16 mouse cellular contexts compared by ENCODE assay signal in the genomic region with DNA sequence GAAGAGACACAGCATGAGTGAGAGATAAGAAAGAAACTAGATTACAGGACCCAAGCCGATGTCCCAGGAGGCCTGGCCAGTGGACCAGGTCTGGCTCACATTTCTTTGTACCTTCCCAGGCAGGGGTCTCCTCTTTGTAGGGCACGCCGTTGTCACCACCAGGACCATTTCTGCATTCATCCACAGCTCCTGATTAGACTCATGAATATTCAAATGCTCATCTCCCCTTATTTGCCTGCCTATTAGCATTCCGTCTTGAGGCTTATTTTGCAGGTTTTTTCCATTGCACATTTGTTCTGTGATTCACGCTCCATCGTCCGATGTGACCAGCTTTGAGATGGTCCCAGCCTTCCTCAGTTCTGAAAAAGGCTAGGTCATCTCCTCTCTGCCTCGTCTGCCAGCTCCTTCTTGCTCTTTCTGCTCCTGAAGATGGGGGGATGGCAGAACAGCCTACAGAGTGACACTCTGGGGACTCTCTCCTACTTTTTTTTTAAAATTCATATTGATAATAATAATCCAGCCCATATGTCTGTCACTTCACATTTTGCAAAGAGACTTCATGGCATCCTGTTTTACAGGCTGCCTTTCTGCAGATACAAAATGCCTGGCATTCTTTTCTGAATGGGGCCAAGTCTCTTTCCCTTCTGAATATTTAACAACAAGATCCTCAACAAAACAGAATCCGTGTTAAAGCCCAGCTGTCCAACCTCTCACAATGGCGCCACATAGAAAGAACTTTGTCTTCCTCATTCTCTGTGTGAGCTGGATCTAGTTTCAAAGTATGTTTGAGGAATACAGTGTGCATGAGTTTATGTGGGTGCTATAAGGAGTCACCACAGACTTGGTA.
DNase-seq lines count a peak whose midpoint lies in the region; ATAC-seq and TF ChIP-seq lines count a peak whose summit lies in the region.
"Had no signal": no experiment of that assay in that cellular context is flagged by ENCODE, and none has a peak within 500 bp of the region (broad histone marks: within the 10 kb centered on the region; RNA-seq: fewer than 3 reads in every experiment).

No protein-coding gene starts in this region.

- no peaks in the 10 kb centered on the region for H3K27me3 ChIP-seq in forebrain, embryonic 10.5 days (ENCODE audit: poor library complexity, severe bottlenecking)
- H3K27me3 ChIP-seq in hindbrain, embryonic 11.5 days (ENCODE audit: control insufficient read depth, insufficient read depth, low read length) = no peaks in the 10 kb centered on the region
- H3K27me3 ChIP-seq in midbrain, embryonic 14.5 days (ENCODE audit: control insufficient read depth, insufficient read depth, low read length) = no peaks in the 10 kb centered on the region
- no peaks in the 10 kb centered on the region for H3K27me3 ChIP-seq in kidney, adult 2 months (replicated peaks; ENCODE audit: control insufficient read depth, insufficient read depth, low read length)

- H3K4me1 ChIP-seq in forebrain, embryonic 10.5 days = peaks cover 14% of the 10 kb centered on the region
- H3K4me1 ChIP-seq in hindbrain, embryonic 11.5 days (replicated peaks; ENCODE audit: control insufficient read depth, insufficient read depth, low read length) = peaks cover 3% of the 10 kb centered on the region
- 0 out of 2 replicates have a peak, but pooled peaks cover 3% of the 10 kb centered on the region for H3K4me1 ChIP-seq in midbrain, embryonic 14.5 days (ENCODE audit: control insufficient read depth, insufficient read depth, low read length)
- H3K4me1 ChIP-seq in kidney, adult 2 months (ENCODE audit: control insufficient read depth, insufficient read depth, low read length) = no peaks in the 10 kb centered on the region

- no peak overlapping the region for H3K4me2 ChIP-seq in hindbrain, embryonic 11.5 days (replicated peaks; ENCODE audit: low read depth, low read length)
- peak overlapping the region; percentile 19 for H3K4me2 ChIP-seq in midbrain, embryonic 14.5 days (ENCODE audit: low read length)

- H3K9me3 ChIP-seq in forebrain, embryonic 10.5 days = no peaks in the 10 kb centered on the region
- no peaks in the 10 kb centered on the region for H3K9me3 ChIP-seq in hindbrain, embryonic 11.5 days (ENCODE audit: control insufficient read depth, low read length)
- no peaks in the 10 kb centered on the region for H3K9me3 ChIP-seq in midbrain, embryonic 14.5 days (ENCODE audit: control insufficient read depth, low read length)

- whole genome bisulfite sequencing in forebrain, embryonic 10.5 days = 87% methylated on average over 10 of the region's 10 CpGs
- WGBS in hindbrain, embryonic 11.5 days = 53% methylated on average over 10 of the region's 10 CpGs
- WGBS in midbrain, embryonic 14.5 days = 27% methylated on average over 10 of the region's 10 CpGs
- 78% methylated on average over 10 of the region's 10 CpGs for WGBS in kidney, adult 2 months

- H3K36me3 ChIP-seq in forebrain, embryonic 10.5 days (replicated peaks) = no peaks in the 10 kb centered on the region
- H3K36me3 ChIP-seq in hindbrain, embryonic 11.5 days (ENCODE audit: control insufficient read depth, insufficient read depth, low read length) = no peaks in the 10 kb centered on the region
- H3K36me3 ChIP-seq in midbrain, embryonic 14.5 days (ENCODE audit: control insufficient read depth, insufficient read depth, low read length) = no peaks in the 10 kb centered on the region
- H3K36me3 ChIP-seq in kidney, adult 2 months (ENCODE audit: control insufficient read depth, insufficient read depth, low read length) = no peaks in the 10 kb centered on the region

- no peak for TF ChIP-seq CTCF in kidney, adult 2 months (conservative IDR thresholded peaks at IDR 0.05; ENCODE audit: insufficient read depth, insufficient read length, low read depth, low read length)

- peak; percentile 12 to 46 for DNase-seq in layer of hippocampus, adult 18-20 months (ENCODE audit: low spot score in 2 of 2)
- no peak for DNase-seq in layer of hippocampus, adult 9-10 months (ENCODE audit: low spot score)
- no peak for DNase-seq in forebrain, embryonic 10.5 days (ENCODE audit: extremely low spot score, low spot score)
- no peak for DNase-seq in hindbrain, embryonic 11.5 days (ENCODE audit: low spot score)
- DNase-seq in midbrain, embryonic 14.5 days = peak; percentile 47
- no peak for DNase-seq in left cerebral cortex, adult 18-20 months (ENCODE audit: low spot score in 2 of 2)
- DNase-seq in kidney, adult 2 months = no peak
- DNase-seq: cerebellum, adult 11-12 months; cerebellum, postnatal 36 days; gastrocnemius, postnatal 14 days; kidney, postnatal 25 days; liver; lung, adult 18-20 months; thymus, adult 2 months had no signal

- no peak for TF ChIP-seq POLR2A in kidney, adult 2 months (IDR thresholded peaks at IDR 0.05; ENCODE audit: low read depth, low read length)

- peak overlapping the region; percentile 40; the same call in 1 of the 2 replicates for H3K27ac ChIP-seq in forebrain, embryonic 10.5 days
- no peak overlapping the region for H3K27ac ChIP-seq in hindbrain, embryonic 11.5 days (ENCODE audit: low read depth, low read length)
- H3K27ac ChIP-seq in midbrain, embryonic 14.5 days (replicated peaks; ENCODE audit: low read depth, low read length) = peak overlapping the region; percentile 62
- H3K27ac ChIP-seq in kidney, adult 2 months (ENCODE audit: insufficient read depth, low read depth, low read length) = no peak overlapping the region

- H3K9ac ChIP-seq in hindbrain, embryonic 11.5 days (ENCODE audit: low read depth, low read length) = no peak overlapping the region
- no peak overlapping the region for H3K9ac ChIP-seq in midbrain, embryonic 14.5 days (replicated peaks; ENCODE audit: low read length)

- no peak overlapping the region for H3K4me3 ChIP-seq in forebrain, embryonic 10.5 days
- no peak overlapping the region for H3K4me3 ChIP-seq in hindbrain, embryonic 11.5 days (ENCODE audit: low read depth, low read length)
- no peak overlapping the region for H3K4me3 ChIP-seq in midbrain, embryonic 14.5 days (replicated peaks; ENCODE audit: low read depth, low read length)
- H3K4me3 ChIP-seq in kidney, adult 2 months (ENCODE audit: insufficient read depth, low read depth, low read length) = no peak overlapping the region

- peak; percentile 47 for ATAC-seq in hindbrain, embryonic 11.5 days (ENCODE audit: low FRiP score)
- ATAC-seq in midbrain, embryonic 14.5 days (ENCODE audit: low FRiP score, low TSS enrichment) = no peak
- ATAC-seq in megakaryocyte, adult 5-6 weeks (ENCODE audit: poor library complexity, severe bottlenecking) = no peak
- ATAC-seq: intestine, postnatal 0 days had no signal

Comparison
In these comparisons a context has a peak if more than half of its experiments do, and no peak if none do; other contexts are left out.
1. DNase-seq: peak in layer of hippocampus, adult 18-20 months (2 of 2) and midbrain, embryonic 14.5 days (single experiment); none in layer of hippocampus, adult 9-10 months (single experiment), forebrain, embryonic 10.5 days (single experiment), hindbrain, embryonic 11.5 days (single experiment), left cerebral cortex, adult 18-20 months (0 of 2) and kidney, adult 2 months (single experiment).
2. H3K27ac ChIP-seq: peak in forebrain, embryonic 10.5 days (single experiment) and midbrain, embryonic 14.5 days (single experiment); none in hindbrain, embryonic 11.5 days (single experiment) and kidney, adult 2 months (single experiment).